Mouse (Mus musculus) thymus, adult 2 months (tissue): ENCODE measurements around the gene Mesd. TPM values are rescaled to one million over a fixed set of nuclear protein-coding genes. Genes with fewer than 3 reads are reported as not detected.

ENCODE experiments used
- DNase-seq: peaks from one replicate; pipeline ENCODE4 v3.0.0; 2021
- H3K27ac ChIP-seq: fragments of 200-500 bp; 2 replicates; pipeline ENCODE4 v1.5.1; 2012; ENCODE audit warnings: low read length, control low read depth; ENCODE audit not compliant: control insufficient read depth, insufficient read depth
- H3K27me3 ChIP-seq: fragments of 200-500 bp; 2 replicates; pipeline ENCODE4 v1.6.1; 2012; ENCODE audit warnings: mild to moderate bottlenecking, low read length, moderate library complexity, mixed read lengths; ENCODE audit not compliant: control insufficient read depth, insufficient read depth
- H3K36me3 ChIP-seq: fragments of 200-500 bp; 2 replicates; pipeline ENCODE4 v1.6.1; 2012; ENCODE audit warnings: mild to moderate bottlenecking, low read length, moderate library complexity; ENCODE audit not compliant: control insufficient read depth, insufficient read depth
- H3K4me1 ChIP-seq: fragments of 200-500 bp; replicated peaks from 2 replicates; pipeline ENCODE4 v1.6.1; 2012; ENCODE audit warnings: low read length; ENCODE audit not compliant: control insufficient read depth, insufficient read depth
- H3K4me3 ChIP-seq: fragments of 200-500 bp; 2 replicates; pipeline ENCODE4 v1.5.1; 2012; ENCODE audit warnings: mild to moderate bottlenecking, low read length, control low read depth, moderate library complexity; ENCODE audit not compliant: control insufficient read depth, insufficient read depth
- CTCF ChIP-seq: fragments of 200-500 bp; IDR thresholded peaks from 2 replicates; pipeline ENCODE4 v1.5.1; 2012; ENCODE audit warnings: mild to moderate bottlenecking, control low read depth, low read length, moderate library complexity, borderline replicate concordance; ENCODE audit not compliant: control insufficient read depth, poor library complexity, insufficient read depth; ENCODE audit errors: extremely low read depth
- POLR2A ChIP-seq: fragments of 200-500 bp; IDR thresholded peaks from 2 replicates; pipeline ENCODE4 v1.6.1; 2012; ENCODE audit warnings: mild to moderate bottlenecking, low read length, control low read depth, moderate library complexity; ENCODE audit not compliant: control insufficient read depth, poor library complexity, insufficient read depth; ENCODE audit errors: extremely low read depth
- WGBS: fragments of 180-500 bp; shearing (Covaris S2); methylation state at CpG from one replicate; pipeline ENCODE4 v1.1.7; 2018; 5-methylcytosine and 5-hydroxymethylcytosine counted together
- polyA plus RNA-seq: library from polyadenylated mRNA; depleted of rRNA; stranded (reverse); fragments of >200 nt; gene quantifications from 2 replicates; pipeline ENCODE4 v1.2.3, GENCODE M21; 2012

Gene Mesd
- polyA plus RNA-seq, 1 experiment: 14.2 TPM

DNA sequence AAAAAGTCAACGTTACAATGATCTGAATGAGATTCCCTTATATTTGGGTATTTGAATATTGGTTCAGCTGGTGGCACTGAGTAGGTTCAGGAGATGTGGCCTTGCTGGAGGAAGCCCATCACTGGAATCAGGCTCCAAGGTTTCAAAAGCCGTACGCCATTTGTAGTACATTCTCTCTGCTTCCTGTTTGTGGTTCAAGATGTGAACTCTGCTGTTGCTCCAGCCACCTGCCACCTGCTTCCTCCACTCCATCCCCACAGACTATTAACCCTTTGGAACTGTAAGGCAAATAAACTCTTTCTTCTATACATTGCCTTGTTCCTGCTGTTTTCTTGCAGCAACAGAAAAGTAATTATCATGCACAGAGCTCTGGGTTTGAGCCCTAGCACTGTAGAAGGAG, 27.6 kb downstream of the Mesd start:
- peaks cover 2% of the 10 kb centered on the region for H3K4me1 ChIP-seq

DNA sequence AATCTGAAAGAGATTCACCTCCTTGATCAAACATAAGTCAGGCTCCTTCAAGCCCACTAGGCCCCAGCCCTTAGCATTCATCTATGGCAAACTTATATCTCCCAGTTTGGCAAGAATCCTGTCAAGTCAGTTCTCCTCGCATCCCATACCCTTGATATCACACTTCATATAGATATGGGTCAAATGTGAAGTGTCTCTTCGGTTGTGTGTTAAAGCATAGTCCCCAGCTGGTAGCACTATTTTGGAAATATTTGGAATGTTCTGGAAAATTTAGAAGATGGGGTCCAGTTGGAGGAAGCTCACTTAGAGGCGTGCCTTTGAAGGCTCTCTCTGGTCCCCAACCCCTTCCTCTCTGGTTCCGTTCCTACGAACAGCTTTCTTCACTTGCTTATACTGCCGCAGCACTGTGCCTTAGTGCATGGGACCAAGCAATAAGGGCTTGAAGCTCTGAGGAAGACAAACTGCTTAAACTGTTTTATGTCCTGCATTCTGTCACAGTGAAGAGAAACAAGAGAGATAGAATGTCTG, 29.2 kb downstream of the Mesd start:
- H3K27me3 ChIP-seq: no peaks in the 10 kb centered on the region
- TF ChIP-seq POLR2A (no peak), CTCF (no peak)
- H3K27ac ChIP-seq: no peak overlapping the region
- peaks cover 2% of the 10 kb centered on the region for H3K4me1 ChIP-seq
- H3K4me3 ChIP-seq: no peak overlapping the region
- DNase-seq: no peak
- WGBS: 98% methylated on average over 6 of the region's 6 CpGs
- no peaks in the 10 kb centered on the region for H3K36me3 ChIP-seq

More for the DNA sequence above, 27.6 kb downstream of the Mesd start:
- WGBS: 11% methylated on average over 3 of the region's 3 CpGs
- no peak for TF ChIP-seq POLR2A
- TF ChIP-seq CTCF: no peak
- H3K36me3 ChIP-seq: no peaks in the 10 kb centered on the region
- peak overlapping the region; percentile 66 for H3K27ac ChIP-seq
- peak; percentile 16 for DNase-seq
- H3K4me3 ChIP-seq: no peak overlapping the region
- no peaks in the 10 kb centered on the region for H3K27me3 ChIP-seq

DNA sequence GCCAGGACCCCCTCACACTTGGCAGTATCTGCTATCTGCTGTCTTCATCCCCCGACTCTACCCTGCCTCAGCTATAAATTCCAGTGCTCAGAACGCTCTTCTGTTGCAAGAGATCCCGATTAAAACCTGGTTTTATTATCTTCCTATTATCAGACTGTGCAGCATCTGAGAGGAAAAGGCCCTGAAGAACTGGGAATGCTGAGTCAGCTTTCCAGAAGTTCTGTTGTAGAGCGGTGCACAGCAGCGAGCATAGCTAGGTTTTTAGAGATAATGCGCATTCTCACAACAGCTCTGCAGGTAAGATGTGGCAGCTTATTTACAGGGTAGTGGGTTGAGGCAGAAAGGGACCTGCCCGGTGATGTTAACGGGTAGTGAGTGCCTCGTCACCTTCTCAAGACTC, 29.7 kb downstream of the Mesd start:
- DNase-seq: no peak
- Histone ChIP-seq H3K4me1 (peaks cover 2% of the 10 kb centered on the region), H3K27ac (no peak overlapping the region), H3K27me3 (no peaks in the 10 kb centered on the region), H3K4me3 (no peak overlapping the region), H3K36me3 (no peaks in the 10 kb centered on the region)
- TF ChIP-seq CTCF: no peak
- no peak for TF ChIP-seq POLR2A
- WGBS: 90% methylated on average over 9 of the region's 9 CpGs

DNA sequence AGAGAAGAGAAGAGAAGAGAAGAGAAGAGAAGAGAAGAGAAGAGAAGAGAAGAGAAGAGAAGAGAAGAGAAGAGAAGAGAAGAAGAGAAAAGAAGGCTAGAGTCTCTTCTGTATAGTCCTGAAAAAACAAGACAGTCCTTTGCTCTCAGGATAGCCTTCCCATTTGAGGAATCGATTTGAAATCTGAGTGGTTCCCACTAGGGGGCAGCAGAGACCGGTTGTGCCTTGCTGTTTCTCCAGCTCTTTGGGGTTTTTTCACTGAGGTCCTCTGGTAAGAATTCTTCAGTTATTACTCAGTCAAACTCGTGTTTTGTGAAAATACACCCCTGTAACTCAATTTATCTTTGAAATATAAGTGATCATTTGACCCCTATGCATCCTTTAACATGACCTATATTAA, 30.3 kb downstream of the Mesd start:
- 0% methylated on average over 3 of the region's 3 CpGs for WGBS
- peak; percentile 79 for DNase-seq
- Histone ChIP-seq H3K27me3 (no peaks in the 10 kb centered on the region), H3K4me1 (peaks cover 2% of the 10 kb centered on the region), H3K4me3 (no peak overlapping the region), H3K36me3 (no peaks in the 10 kb centered on the region), H3K27ac (no peak overlapping the region)
- TF ChIP-seq CTCF: no peak
- no peak for TF ChIP-seq POLR2A

DNA sequence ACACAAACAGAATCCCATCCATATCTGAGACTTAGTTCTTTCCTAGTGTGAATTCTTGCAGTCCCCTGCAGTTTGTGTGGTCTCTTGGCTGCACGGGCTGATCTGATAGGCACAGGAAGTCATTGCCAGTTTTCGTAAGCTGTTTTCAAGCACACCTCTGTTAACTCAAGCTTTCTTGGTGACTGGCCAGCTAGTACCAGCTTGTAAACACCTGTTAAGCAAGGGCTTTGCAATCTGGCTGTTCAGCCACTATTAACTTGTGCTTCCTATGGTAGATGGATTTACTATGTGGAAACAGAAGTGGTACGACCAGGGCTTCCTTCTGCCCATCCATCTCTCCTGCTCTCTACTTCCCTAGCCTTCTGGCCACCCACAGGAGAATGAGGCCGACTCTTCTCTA, 36.0 kb downstream of the Mesd start:
- 43% methylated on average over 4 of the region's 4 CpGs for WGBS
- Histone ChIP-seq H3K4me1 (no peaks in the 10 kb centered on the region), H3K27ac (no peak overlapping the region), H3K27me3 (no peaks in the 10 kb centered on the region), H3K4me3 (no peak overlapping the region), H3K36me3 (no peaks in the 10 kb centered on the region)
- no peak for DNase-seq
- TF ChIP-seq POLR2A (no peak), CTCF (no peak)

DNA sequence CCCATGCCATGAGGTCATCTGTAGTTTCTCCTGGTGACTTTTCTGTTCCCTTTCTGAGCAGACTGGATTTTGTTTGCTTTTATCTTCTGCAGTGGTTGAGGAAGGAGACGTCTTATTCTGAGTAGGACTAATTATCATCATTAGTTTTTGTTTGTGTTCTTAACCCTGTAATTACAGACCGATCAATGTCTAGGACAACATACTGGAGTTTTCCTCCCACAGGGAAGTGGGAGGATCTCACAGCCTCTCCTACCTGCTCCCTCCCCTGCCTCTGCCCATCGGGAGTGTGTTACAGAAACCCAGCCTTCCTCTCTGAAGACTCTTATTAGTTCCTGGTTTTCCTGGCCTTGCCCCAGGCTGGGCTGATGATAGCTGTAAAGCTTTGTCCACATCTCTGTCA, 37.4 kb downstream of the Mesd start:
- DNase-seq: no peak
- Histone ChIP-seq H3K36me3 (no peaks in the 10 kb centered on the region), H3K4me3 (no peak overlapping the region), H3K27ac (no peak overlapping the region), H3K27me3 (no peaks in the 10 kb centered on the region), H3K4me1 (no peaks in the 10 kb centered on the region)
- WGBS: 69% methylated on average over 3 of the region's 3 CpGs
- TF ChIP-seq CTCF (no peak), POLR2A (no peak)
